Mouse (Mus musculus): Measurements from ENCODE around the gene Gm3269.
"Not testable (repeated sequence)": the region's sequence is repeated elsewhere in the genome, so short reads cannot be mapped to it uniquely, and the experiment has no call there.

Gm3269 gene

DNA sequence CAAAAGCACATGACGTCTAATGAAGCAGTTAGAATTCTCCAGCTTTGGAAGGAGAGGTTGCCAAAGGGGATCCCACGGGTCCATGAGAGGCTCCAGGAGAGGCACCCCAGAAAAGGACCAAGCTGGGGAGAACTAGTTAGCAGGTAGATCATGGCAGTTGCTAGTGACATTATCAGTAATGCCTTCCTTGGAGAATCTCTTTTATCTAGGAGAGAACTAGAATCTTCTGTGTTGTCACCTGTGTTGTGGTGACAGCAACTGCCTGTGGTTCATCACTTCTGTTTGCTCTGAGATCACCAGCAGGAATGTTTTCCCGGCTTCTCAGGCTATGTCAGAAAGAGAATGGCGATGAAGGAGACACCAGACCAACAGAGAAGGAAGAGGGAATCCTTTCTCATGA lies at the start of gene Gm3269:
Gene Gm3269, plus strand, starts transcription at position 301 of the 400 bp plus-strand sequence.
- ATAC-seq (ENCODE audit: insufficient number of reproducible peaks, low FRiP score, low TSS enrichment) = not testable (repeated sequence)

GRCm38 (mm10) chr14:4806421-4806820 lies 31.5 kb upstream of the Gm3269 start:
- not testable (repeated sequence) for ATAC-seq (ENCODE audit: insufficient number of reproducible peaks, low FRiP score, low TSS enrichment)

GRCm38 (mm10) chr14:4821950-4822349 lies 16.0 kb upstream of the Gm3269 start:
- not testable (repeated sequence) for ATAC-seq (ENCODE audit: insufficient number of reproducible peaks, low FRiP score, low TSS enrichment)

- not testable (repeated sequence) for ATAC-seq (ENCODE audit: insufficient number of reproducible peaks, low FRiP score, low TSS enrichment)
These were observed 17.5 kb downstream of the Gm3269 start, which contains the start of gene Gm3264 for GRCm38 (mm10) chr14:4855299-4855980. Gene Gm3264 (plus strand): TSS chr14:4855576.

DNA sequence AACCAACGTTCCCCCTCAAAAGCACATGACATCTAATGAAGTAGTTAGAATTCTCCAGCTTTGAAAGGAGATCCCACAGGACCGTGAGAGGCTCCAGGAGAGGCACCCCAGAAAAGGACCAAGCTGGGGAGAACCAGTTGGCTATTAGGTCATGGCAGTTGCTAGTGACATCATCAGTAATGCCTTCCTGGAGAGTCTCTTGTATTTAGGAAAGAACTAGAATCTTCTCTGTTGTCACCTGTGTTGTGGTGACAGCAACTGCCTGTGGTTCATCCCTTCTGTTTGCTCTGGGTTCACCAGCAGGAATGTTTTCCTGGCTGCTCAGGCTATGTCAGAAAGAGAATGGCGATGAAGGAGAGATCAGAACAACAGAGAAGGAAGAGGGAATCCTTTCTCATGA lies 54.2 kb downstream of the Gm3269 start, which contains the start of gene Gm3278:
Gene Gm3278, plus strand, starts transcription at position 301 of the 400 bp plus-strand sequence.
- ATAC-seq (ENCODE audit: insufficient number of reproducible peaks, low FRiP score, low TSS enrichment) = not testable (repeated sequence)

Measured in cerebellum, adult (tissue).